Mouse (Mus musculus): ENCODE results near the gene Arhgap18.

DNA sequence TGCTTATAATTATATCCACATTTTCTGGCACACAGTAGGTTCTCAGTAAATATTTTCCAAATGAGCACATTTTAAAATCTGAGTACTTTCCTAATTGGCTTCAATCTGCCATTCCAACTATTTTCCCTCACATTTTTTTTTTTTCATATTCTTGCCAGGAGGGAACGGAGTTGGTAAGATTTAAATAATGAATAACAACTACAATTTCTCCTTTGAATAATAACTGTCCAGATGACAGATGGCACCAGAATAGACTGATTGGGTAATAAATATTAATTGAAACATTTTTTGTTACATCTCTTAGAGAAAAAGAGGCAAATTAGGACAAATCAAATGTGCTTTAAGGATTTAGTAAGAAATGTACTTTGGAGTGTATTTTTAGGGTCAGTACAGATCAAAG, 51.8 kb downstream of the Arhgap18 start:
- TF ChIP-seq CTCF (IDR thresholded peaks at IDR 0.05; ENCODE audit: insufficient read depth, low read length), result no peak
- no peak for TF ChIP-seq POLR2A (IDR thresholded peaks at IDR 0.05; ENCODE audit: borderline replicate concordance, extremely low read depth, low read depth, low read length)
